Mouse (Mus musculus) kidney, postnatal 36 days (tissue): ENCODE results near the gene Wars.
"Not testable (repeated sequence)": the region's sequence is repeated elsewhere in the genome, so short reads cannot be mapped to it uniquely, and the experiment has no call there.

ENCODE experiments used
- DNase-seq, 2 experiments: peaks; one replicate each; pipeline ENCODE4 v3.0.0; 2021 to 2022; ENCODE audit warnings: mixed read lengths in 2 of 2

Gene Wars

DNA sequence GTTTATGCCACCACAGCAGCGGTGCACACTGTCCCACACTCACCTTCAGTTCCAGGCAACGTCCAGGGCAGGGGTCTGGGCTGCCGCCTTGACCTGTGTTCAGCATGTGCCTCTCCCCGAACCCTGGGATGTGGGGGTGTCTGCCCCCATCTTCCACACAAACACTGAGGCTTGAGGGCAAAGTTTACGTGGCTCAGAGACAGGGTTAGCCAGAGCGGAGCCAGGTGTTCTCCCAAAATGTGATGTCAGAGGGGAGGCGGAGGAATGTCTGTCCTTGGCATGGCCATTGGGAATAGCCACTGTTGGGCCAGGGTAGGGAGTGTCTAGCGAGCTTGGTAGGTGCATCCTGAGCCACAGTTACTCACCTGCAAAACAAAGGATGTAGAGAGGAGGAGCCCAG is 41.2 kb downstream of the Wars start:
- no peak for DNase-seq

- DNase-seq = no peak
These were observed 43.1 kb downstream of the Wars start for GRCm38 (mm10) chr12:108850886-108851285.

- DNase-seq = peak in 1 of 2 experiments; percentile 52
These were observed 43.8 kb downstream of the Wars start for GRCm38 (mm10) chr12:108850129-108850528.

DNA sequence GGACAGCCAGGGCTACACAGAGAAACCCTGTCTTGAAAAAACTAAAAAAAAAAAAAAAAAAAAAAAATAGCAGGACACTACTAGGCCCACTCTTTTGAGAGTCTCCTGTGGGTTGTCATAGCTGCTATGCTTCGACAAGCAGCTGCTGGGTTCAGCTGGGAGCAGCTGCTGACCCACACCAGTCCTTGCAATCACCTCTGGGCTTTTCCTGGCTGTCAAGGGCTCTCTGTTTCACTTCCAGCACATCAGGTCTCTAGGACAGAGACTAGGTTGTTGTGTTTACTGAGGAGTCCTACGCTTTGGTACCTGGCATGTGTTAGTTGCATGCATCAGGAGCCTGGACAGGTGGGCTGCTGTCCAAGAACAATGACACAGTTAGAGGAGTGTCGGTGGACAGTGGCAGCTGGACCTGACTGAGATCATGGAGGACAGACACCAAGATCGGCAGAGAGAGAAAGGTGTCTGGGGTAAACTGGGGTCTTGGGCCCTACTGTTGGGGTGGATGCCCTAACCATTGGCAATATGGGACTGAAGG is 44.4 kb downstream of the Wars start:
- no peak for DNase-seq

DNA sequence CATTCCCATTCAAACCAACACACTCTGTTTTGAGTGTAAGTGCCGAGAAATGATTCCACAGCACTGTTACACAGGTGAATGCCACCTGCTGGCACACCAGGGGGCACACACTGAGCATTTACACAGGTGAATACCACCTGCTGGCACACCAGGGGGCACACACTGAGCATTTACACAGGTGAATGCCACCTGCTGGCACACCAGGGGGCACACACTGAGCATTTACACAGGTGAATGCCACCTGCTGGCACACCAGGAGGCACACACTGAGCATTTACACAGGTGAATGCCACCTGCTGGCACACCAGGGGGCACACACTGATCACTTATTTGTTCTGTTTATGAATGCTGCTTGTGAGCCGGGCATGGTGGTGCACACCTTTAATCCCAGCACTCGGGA is 45.9 kb downstream of the Wars start:
- not testable (repeated sequence) for DNase-seq

GRCm38 (mm10) chr12:108842663-108843062 is 51.3 kb downstream of the Wars start:
- no peak for DNase-seq

GRCm38 (mm10) chr12:108841181-108841580 is 52.8 kb downstream of the Wars start:
- DNase-seq = peak; percentile 53 to 57

- DNase-seq = no peak
These were observed 57.3 kb downstream of the Wars start for GRCm38 (mm10) chr12:108836722-108837121.

DNA sequence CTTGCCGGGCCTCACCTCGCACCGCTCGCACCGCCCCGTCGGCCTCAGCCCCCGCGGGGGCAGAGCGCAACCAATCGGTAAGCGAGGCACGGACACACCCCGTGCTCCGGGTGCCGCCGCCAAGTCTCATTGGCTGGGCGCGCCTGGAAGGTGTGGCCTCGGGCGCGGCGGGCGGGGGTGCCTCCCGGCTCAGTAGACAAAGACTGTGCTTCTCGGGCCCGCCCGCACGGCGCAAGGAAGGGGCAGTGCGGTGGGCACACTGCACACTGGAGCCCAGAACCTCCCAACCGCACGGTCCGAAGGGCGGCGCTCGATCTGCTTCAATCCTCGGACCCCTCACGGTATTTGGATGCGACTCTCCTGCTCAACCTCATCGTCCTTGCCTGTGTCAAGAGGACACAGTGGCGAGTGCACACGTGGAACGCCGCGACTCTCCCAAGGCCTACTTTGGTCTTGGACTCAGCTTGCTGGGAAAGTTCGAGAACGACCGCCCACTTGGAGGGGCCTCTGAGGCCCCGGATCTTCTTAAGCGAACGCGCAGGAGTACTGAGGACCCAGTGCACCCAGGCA is 58.0 kb downstream of the Wars start, which contains the start of the genes Slc25a29 and Slc25a47:
Slc25a29 (minus strand) TSS at position 44 of the 570 bp plus-strand sequence.
Slc25a47 (plus strand) TSS at position 207 of the 570 bp plus-strand sequence.
- peak; percentile 98 for DNase-seq

DNA sequence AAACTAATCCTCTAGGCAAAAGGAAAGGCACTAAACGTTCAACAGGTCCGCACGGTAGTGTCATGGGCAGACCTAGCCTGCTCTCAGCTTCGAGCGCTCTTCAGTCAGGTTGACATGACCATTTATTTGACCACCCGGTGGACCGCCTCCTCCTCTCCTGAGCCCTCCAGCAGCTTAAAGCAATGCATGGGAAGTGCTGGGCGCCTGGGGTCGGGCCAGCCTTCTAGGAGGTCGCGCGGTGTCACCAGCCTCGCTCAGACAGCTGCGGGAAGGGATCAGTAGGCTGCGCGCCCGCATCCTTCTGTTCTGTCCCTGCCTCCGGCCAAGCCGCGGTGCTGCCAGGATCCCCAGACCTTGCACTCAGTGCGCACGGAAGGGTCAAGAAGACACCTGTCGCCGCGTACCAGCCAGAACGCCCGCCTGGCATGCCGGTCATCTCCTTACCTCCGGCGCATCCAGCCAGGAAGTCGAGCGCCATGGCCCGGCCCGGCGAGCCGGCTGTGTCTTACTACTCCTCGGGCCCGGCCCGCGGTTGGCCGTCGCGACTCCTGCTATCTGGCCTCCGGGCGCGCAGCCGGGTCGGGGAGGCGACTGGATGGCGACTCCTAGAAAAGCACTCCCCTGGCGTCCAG is 58.6 kb downstream of the Wars start:
- no peak for DNase-seq

GRCm38 (mm10) chr12:108834786-108835185 is 59.2 kb downstream of the Wars start:
- DNase-seq = no peak

DNA sequence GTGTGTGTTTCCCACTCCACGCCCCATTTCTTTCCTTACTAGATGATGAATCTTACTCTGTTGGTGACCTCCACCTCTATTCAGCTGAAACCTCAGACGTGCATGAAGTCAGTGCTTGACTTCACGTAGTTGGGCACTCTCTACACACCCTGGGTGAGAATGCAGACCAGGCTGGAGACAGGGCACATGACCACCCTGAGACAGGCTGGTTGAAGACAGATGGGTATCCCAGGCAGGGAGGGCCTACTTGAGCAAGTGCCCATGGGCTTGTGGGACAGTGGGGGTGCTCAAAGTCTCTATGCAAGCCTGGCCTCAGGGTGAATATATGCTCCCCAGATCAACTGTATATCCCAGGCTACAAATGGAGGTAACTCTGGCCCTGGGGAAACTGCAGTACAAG is 59.6 kb downstream of the Wars start:
- no peak for DNase-seq

DNA sequence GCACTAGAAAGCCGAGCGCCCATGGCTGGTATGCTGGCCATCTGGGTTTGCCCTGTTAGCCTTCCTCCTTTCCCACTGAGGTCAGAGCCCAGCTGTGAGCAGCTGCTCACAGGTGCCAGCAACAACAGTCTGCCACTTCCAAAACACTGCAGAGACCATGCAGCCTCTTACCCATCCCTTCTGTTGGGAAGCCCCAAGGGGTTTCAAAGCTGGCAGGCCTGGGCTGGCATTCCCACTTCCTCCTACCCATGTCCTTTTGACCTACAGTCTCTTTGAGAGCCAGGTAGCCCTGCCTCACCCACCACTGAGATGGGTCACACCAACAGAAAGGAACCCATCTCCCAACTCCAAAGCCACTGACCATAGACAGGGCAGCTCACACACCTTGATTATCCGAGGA is 60.6 kb downstream of the Wars start:
- DNase-seq = no peak

DNA sequence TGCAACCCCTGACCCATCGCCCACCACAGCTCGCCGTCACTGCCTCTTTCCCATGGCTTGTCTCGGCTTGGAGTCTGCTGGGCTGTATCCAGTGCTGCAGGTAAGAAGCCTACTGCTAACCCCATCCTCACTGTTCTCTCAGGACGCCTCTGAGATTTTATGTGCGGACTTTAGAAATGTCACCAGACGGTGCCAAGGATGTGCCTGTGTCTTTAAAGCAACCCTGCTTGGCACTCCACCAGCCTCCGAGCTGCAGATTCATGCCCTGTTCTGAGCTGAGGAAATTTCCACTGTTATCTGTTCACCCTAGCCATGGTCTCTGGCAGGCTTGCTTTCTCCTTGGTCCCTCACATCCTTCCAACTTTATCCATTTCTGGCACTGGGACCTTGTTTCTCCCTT is 61.1 kb downstream of the Wars start:
- peak; percentile 44 to 55 for DNase-seq

DNA sequence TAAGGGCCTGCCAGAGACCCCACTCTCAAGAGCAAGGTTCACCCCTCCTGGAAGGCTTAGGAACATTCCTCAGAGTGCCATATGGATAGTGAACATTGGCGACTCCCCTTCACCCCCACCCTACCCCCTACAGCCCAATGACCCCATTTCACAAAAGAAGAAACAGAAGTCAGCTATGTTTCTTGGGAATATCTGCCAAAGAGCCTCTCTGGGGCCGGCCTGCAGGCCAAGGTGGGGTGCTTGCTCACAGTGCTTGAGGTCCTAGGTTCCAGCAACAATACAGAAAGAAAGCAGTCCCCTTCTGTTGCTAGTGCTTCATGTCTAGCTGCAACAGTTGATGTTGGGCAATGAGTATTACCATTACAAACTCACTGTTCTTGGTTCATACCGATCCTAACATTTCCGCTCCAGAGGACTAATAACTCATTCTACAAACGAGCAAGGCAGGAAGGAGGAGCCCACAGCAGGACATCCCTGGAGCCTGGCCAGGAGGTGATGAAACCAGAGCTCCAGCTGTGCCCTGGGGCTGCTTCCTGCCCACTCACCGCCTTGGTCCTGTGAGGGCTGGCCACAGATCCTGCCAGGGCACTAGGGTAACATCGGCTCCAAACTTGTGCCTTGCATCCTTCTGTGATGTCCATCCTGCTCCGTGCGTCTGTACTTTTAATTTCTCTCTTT is 61.9 kb downstream of the Wars start:
- DNase-seq = peak; percentile 87 to 88

DNA sequence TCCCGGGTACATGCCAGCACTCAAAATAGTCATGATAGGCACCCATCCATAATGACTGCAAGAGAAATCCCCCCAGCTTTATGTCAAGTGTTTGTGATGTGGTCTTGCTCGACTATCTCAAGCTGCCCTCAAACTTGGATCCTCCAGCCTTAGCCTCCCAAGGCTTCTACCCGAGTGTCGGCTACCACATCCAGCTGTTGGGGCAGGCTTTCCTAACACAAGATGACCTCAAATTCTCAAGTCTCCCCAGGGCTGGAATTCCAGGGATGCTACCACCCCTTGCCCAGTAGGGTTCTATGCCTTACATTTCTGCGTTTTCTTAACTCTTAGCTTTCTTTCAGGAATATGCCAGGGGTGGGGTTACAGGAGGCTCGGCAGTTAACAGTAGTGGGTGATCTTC is 63.6 kb downstream of the Wars start:
- DNase-seq = no peak

DNA sequence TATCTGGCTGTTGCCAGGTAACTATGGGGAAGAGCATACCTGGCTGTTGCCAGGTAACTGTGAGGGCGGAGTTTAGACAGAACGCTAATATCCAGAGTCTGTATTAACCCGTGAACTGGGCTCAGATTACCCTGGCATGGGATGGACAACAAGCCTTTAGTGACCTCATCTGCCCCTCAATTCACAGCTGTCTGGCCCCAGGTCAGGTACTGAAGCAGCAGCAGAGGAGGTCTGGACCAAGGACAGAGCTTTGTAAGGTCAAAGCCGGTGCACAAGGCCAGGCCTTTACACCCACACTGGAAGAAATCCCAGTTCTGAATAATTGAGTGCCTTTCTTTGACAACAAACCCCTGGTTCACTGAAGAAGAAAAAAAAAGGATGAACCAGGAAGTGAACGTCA is 64.3 kb downstream of the Wars start:
- DNase-seq = peak; percentile 23 to 31

GRCm38 (mm10) chr12:108827641-108828040 is 66.3 kb downstream of the Wars start:
- DNase-seq = no peak

DNA sequence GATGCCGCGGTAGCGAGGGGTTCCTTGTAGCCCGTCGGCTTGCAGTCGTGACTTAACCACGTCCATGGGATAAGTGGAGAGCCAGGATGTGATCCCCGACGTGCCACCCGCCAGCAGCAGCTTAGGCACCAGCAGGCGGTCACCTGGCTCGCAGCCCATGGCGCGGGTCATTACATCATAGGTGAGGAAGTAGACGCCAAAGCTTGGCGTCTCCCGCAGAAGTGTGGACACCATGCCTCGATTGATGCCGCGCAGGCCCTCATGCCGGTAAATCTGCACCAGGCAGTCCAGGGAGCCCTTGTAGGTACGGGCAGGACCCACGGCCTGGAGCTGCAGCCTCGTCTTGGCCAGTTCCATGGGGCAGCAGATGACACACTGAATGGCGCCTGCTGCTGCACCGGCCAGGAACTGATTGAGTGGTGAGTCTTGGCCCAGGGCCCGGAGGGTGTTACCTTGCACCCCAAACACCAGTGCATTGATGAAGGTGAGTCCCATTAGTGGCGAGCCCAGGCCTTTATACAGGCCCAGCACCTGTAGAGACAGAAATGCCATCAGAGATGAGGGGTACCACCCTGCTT is 66.9 kb downstream of the Wars start:
- no peak for DNase-seq

DNA sequence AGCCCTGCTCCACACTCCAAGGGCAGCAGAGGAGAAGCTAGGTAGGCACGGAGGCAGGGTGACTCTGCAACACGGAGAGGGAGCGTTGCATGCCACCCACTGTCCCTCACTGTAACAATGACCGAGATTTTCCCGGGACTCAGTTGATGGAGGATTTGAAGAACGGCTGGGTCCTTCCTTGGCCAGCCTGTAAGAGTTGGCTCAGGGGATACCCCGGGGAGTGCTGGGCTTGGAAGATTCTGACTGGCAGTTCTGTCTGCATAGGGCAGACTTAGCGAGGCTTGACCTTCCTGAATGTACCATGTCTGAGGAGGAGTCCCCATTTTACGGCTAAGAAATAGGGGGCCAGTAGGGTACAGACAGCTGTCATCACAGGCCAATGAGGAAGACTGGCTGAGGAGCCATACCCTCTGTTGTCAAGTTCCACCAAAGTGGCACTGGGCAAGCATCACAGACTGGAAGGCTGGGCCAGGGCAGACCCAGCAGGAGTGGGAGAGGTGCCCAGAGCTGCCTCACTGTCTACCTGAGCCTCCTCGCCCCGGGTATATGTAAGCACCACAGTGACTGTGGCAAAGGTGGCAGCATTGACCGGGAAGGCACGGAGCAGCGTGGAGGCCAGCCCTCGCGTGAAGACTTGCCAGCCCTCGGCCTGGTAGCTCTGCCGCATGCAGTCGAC is 67.6 kb downstream of the Wars start:
- no peak for DNase-seq

GRCm38 (mm10) chr12:108825561-108826224 is 68.3 kb downstream of the Wars start:
- no peak for DNase-seq

- DNase-seq = no peak
These were observed 69.6 kb downstream of the Wars start for GRCm38 (mm10) chr12:108824225-108824874.
